Mouse (Mus musculus): ENCODE measurements around the gene Rhobtb3.

- TF ChIP-seq CTCF (IDR thresholded peaks at IDR 0.05; ENCODE audit: borderline replicate concordance, insufficient read depth, low read depth, low read length): no peak
- no peak for TF ChIP-seq POLR2A (IDR thresholded peaks at IDR 0.05; ENCODE audit: borderline replicate concordance, insufficient read depth, low read length)
Measured at GRCm38 (mm10) chr13:75908187-75908586, 35.5 kb downstream of the Rhobtb3 start.

Data from cerebellum, adult 2 months (tissue).